Mouse (Mus musculus): ENCODE measurements around the gene C8a.

DNA sequence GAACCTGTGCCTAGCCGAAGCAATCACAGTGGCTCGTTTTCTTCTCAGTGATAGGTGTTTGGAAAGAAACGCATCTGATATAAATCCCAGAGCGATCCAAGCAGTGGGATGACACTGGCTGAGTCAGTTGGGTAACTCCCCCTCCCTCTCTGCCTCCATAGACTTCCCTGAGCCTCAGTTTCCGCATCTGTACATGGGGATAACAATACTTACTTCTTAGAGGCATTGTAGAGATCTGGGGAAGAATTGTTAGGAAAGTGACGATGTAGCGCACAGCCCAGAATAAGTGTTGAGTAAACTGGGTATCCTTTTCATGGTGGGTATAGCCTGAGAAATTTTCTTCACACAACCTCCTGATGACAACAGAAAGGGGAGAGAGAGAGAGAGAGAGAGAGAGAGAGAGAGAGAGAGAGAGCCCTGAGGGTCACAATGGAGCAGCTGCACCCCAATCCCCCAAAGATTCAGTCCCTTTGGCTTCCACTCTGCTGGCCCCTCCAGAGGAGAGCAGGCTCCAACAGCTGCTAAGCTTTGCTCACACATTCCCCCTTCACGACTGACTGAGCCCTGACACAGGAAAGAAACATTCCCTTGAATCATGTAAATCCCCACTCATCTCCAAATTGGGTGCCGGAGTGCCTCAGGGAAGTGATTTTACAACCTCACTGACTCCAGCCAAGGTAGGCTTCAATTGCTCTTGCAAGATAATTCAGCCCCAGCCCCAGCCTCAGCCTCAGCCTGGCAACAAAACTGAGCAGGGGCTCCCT lies 12.5 kb upstream of the C8a start:
- TF ChIP-seq CTCF (IDR thresholded peaks at IDR 0.05; ENCODE audit: low read depth, low read length) (no peak), POLR2AphosphoS5 (IDR thresholded peaks at IDR 0.05; ENCODE audit: insufficient replicate concordance, low read depth, low read length) (no peak), GATA1 (IDR thresholded peaks at IDR 0.05; ENCODE audit: borderline replicate concordance, low read length) (no peak)
